11 mouse cellular contexts compared by ENCODE assay signal in the genomic region with DNA sequence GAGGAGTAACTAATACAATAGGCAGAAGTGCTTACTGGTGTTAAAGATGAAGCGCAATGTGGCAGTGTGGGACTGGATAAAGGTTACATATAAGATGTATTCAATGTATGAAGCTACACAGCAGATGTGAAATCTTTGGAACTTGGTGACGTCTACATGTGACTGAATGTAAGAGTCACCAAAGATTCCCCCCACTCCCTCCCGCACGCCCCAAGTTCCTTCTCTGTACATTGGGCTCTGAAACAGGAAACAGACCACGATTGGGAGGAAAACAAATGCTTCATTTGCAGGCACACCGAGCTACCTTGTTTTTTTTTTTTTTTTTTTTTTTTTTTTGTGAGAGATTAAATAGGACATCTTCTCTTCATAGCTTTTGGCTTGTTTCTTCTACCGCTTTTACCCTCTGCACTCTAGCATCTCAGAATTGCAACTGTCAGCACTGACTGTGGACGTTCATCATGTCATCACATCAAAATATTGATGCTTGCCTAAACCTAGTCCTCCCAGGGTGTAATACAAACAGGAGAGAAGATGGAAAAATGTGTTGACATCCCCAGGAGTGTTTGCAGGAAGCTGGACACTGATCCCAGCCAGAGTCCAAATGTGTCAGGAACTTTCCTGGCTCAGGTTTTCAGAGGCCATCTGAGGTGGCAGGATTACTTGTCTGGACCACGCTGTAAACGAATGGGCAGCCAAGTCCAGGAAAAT.
DNase-seq lines count a peak whose midpoint lies in the region; ATAC-seq lines count a peak whose summit lies in the region.
"Had no signal": no experiment of that assay in that cellular context is flagged by ENCODE, and none has a peak within 500 bp of the region (broad histone marks: within the 10 kb centered on the region; RNA-seq: fewer than 3 reads in every experiment).

No protein-coding gene starts in this region.

- H3K36me3 ChIP-seq in kidney, embryonic 15.5 days, result no peaks in the 10 kb centered on the region

- H3K9ac ChIP-seq in kidney, embryonic 15.5 days, result no peak overlapping the region

- H3K27ac ChIP-seq in kidney, embryonic 15.5 days, result no peak overlapping the region

- H3K4me2 ChIP-seq in kidney, embryonic 15.5 days, result no peak overlapping the region

- H3K4me1 ChIP-seq in kidney, embryonic 15.5 days, result no peaks in the 10 kb centered on the region

- H3K9me3 ChIP-seq in kidney, embryonic 15.5 days (replicated peaks), result no peaks in the 10 kb centered on the region

- no peak overlapping the region for H3K4me3 ChIP-seq in kidney, embryonic 15.5 days (replicated peaks)

- DNase-seq in cerebellum, adult 9-10 months, result peak; percentile 18
- peak; percentile 56 to 60 for DNase-seq in kidney, adult 8-10 months
- peak; percentile 65 to 78 for DNase-seq in kidney, postnatal 36 days
- peak; percentile 51 for DNase-seq in yolk sac, embryonic 10.5 days (ENCODE audit: low spot score)
- DNase-seq in heart, adult 9 months (ENCODE audit: low spot score in 2 of 2), result no peak
- DNase-seq in thymus, postnatal 0 days (ENCODE audit: low spot score), result no peak
- DNase-seq: lung, adult 2 months; thymus, adult 2 months had no signal

- 69% methylated on average over 10 of the region's 10 CpGs for WGBS in kidney, embryonic 15.5 days

- no peaks in the 10 kb centered on the region for H3K27me3 ChIP-seq in kidney, embryonic 15.5 days

- ATAC-seq in cerebellum, adult (ENCODE audit: insufficient number of reproducible peaks, low FRiP score, low TSS enrichment), result no peak
- no peak for ATAC-seq in kidney, embryonic 15.5 days (replicated peaks; ENCODE audit: low FRiP score)
- ATAC-seq: hindbrain, embryonic 16.5 days had no signal

Comparison
In these comparisons a context has a peak if more than half of its experiments do, and no peak if none do; other contexts are left out.
1. DNase-seq: peak in cerebellum, adult 9-10 months (single experiment), kidney, adult 8-10 months (2 of 2), kidney, postnatal 36 days (2 of 2) and yolk sac, embryonic 10.5 days (single experiment); none in heart, adult 9 months (0 of 2) and thymus, postnatal 0 days (single experiment).